Mouse (Mus musculus) urinary bladder, adult 2 months (tissue): ENCODE measurements around the gene Hsd3b7. TPM values are rescaled to one million over a fixed set of nuclear protein-coding genes. Genes with fewer than 3 reads are reported as not detected.
"Not testable (repeated sequence)": the region's sequence is repeated elsewhere in the genome, so short reads cannot be mapped to it uniquely, and the experiment has no call there.

Source experiments
- DNase-seq: peaks from one replicate; pipeline ENCODE4 v3.0.0; 2022; ENCODE audit warnings: low spot score
- polyA plus RNA-seq: library from polyadenylated mRNA; depleted of rRNA; stranded (reverse); fragments of >200 nt; gene quantifications from 2 replicates; pipeline ENCODE4 v1.2.3, GENCODE M21; 2012; rRNA removed

Hsd3b7 gene
- polyA plus RNA-seq: 65.7 and 77.6 TPM in 2 replicates

DNA sequence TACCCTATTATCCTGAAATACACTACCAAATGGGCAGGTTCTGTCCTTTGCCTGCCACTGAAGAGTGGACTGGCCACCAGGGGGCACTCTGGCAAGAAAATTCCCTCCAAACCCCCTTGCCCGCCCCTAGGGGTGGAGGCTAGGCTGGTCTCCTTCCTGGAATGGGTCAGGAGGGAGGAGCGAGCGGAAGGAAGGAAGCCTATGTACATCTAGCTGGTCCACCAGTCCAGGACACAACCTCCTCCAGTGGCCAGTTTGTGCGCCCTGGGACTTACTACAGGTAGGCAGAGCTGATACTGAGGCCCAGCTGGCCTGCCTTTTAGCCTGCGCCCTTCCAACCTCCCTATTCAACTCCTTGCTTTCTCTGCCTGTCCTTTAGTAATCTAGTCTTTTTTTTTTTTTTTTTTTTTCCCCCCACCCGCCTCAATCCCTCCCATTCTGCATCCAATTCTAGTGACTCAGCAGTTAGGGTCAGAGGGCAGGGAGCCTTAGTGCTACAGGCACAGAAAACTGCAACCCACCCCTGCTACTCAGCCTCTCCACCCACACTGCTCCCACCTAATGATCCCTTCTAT lies at the start of gene Hsd3b7:
Gene Hsd3b7, plus strand, starts transcription at position 170 of the 575 bp plus-strand sequence.
- peak; percentile 91 for DNase-seq

DNA sequence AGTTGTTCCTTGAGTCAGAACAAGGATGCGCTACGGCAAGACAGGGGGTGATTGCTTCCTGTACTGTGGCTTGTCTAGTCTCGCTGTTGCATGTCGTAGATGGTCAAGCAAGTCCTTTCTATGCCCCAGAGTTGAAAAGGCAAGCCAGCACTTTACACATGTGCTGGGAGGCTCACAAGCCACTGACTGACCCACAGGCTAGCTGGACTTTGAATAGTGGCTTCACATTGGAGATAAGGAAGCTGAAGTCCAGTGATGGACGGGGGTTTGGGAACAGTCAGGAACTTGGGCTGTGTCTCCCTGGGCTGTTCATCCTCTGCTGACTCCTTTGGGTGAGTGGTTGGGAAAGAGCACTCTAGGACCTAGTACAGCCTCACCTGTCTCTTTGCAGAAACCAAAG lies 48.8 kb upstream of the Hsd3b7 start:
- no peak for DNase-seq

DNA sequence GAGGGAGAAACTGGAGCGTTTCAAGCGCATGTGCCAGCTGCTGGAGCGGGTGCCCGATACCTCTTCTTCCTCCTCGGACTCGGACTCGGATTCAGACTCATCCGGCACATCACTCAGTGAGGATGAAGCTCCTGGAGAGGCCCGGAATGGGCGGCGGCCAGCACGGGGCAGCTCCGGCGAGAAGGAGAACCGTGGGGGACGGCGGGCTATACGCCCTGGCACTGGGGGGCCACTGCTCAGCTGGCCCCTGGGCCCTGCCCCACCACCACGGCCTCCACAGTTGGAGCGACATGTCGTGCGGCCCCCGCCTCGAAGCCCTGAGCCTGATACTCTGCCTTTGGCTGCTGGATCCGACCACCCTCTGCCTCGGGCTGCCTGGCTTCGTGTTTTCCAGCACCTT lies 48.3 kb upstream of the Hsd3b7 start:
- DNase-seq: no peak

DNA sequence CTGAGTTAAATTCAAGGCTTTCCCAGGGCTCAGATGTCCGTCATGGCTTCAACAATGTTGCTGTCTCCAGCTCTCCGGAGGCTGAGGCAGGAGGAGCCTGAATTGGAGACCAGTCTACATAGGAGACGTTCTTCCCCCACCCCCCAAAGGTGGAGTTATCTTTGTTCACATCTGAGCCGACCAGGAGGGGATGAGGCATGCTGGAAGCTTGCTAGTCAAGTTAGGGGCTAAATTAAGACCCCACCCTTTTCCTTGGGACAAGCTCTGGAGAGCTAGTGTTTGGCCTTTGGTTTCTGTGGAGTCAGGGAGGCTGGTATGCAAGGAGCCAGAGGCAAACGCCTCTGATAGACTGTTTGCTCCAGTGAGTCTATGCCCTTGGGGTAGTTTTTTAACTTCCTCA lies 47.2 kb upstream of the Hsd3b7 start:
- DNase-seq: no peak

DNA sequence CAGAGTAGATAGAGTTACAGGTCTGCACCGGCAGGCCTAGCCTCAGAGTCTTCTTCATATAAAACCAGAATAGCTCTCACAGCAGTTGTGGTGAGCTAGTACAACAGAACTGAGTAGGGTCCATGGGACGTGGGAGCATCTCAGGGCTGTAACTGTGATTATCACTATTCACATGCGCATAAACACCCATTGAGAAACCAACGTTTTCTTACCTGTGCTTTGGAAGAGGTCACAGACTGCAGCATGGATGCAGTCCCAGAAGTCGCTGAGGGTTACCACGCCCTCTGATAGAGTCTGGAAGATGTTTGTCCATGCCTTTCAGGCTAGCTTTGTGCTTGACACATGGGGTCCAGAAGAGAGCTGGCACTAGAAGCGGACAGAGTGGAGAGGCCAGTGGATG lies 46.7 kb upstream of the Hsd3b7 start:
- no peak for DNase-seq

DNA sequence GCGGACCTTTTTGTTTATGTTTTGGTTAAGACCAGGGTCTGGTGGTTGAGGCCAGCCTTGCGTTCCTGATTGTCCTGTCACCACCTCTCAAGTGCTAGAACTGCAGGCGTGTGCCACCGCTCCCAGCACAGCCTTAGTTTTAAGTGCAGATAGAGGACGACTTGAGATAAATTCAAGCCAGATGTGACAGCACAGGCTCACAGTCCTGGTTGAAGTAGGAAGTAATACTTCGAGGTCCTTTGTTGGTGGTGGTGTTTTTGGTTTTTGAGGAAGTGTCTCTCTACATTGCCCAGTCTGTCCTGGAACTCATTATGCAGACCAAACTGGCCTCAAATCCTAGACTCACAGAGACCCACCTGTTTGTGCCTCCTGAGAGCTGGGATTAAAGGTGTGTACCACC lies 40.7 kb upstream of the Hsd3b7 start:
- DNase-seq: no peak

DNA sequence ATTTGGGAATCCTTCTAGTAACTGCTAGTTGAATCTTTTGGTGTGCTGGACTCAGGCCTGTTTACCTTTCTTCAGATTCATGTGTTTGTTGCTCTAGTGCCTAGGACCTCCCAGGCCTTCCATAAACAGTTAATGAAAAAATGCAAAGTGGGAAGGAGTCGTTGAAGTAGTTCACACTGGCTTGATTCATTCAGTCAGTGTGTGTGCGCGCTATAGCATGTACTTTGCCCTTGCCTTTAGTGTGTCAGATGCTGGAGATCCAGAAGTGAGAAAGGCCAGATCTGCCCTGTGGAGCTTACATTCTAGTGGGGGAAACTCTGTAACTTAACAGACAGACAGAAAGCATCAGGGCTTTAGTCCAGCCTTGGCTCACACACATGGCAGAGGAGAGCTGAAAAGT lies 39.9 kb upstream of the Hsd3b7 start:
- DNase-seq: no peak

DNA sequence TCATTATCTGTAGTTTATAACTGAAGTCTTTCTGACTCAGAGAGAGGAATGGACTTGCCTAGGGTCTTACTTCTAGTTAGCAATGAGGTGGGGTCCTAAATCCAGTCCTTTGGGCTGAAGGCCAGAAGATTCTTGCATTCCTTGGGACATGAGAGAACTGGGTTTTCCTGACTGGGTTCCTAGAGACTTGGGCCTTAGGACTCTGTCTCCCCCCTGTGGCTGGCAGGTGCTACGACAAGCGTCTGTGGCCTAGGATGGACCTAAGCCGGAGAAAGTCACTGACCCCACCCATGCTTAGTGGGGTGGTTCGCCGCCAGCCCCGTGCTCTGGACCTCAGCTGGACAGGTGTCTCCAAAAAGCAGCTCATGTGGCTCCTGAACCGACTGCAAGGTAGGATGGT lies 39.4 kb upstream of the Hsd3b7 start:
- DNase-seq: peak; percentile 45

DNA sequence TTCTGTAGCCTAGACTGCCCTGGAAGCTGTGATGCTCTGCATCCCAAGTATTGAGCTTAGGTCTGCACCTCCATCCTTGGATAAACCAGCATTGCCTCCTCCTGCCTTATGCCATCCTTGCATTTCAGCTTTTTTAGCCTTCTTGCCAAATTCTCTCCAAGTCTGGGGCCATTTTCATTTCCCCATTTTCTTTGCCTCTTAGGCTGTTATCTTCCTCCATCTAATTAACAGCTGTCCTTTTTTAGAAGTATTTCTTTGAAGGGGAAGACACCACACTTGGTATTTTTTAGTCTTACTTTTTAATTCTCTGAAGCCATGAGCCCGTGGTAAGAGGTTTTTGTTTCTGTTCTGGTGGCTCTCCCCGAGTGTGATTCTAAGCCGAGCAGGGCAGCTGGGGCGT lies 36.8 kb upstream of the Hsd3b7 start:
- DNase-seq: no peak

DNA sequence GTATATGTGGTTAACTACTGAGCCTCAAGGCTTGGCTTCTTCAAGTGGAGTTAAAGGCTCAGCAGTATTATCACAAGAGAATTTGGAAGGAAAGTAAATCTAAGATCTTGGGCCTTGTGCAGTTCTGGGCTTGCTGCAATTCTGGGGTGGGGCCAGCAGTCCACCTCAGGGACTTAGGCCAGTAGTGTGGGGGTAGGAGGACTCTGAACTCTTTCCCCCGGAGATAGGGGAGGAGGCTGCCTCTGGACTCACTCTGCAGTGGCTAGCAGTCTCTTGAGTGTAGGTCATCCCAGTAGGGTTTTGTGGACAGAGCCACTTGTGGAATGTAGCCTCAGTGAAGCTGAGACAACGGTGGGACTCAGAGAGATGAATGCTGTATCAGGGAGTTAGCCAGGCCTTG lies 34.6 kb upstream of the Hsd3b7 start:
- DNase-seq: no peak

DNA sequence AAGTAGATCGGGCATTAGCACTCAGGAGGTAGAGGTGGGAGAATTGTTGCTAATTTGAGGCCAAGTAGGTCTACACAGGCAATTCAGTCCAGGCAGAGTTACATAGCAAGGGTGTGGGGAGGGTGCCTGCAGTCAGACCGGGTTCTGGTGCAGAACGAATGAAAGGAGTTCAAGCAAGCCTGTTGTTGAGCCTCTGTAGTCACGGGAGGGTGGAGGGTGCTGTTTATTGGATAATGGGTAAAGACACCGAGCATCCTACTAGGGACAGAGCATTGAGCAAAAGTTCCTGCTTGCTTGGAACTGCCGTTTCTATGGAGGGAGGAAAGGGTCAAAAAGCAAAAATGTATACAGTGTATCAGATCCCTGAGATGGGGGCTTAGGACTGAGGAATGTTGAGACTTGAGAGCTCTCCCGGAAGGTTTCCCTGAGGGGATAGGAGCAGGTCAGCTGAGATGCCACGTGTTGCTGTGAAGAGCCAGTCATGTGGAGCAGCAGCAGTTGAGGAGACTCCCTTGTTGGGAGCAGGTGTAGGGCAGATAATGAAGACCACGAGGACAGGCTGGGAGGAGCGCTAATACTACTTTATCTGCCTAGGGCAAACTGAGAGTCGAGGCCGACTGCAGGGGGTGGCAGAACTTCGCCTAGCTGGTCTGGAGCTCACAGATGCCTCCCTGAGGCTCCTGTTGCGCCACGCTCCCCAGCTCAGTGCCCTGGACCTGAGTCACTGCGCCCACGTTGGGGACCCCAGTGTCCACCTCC lies 33.4 kb upstream of the Hsd3b7 start:
- DNase-seq: no peak

DNA sequence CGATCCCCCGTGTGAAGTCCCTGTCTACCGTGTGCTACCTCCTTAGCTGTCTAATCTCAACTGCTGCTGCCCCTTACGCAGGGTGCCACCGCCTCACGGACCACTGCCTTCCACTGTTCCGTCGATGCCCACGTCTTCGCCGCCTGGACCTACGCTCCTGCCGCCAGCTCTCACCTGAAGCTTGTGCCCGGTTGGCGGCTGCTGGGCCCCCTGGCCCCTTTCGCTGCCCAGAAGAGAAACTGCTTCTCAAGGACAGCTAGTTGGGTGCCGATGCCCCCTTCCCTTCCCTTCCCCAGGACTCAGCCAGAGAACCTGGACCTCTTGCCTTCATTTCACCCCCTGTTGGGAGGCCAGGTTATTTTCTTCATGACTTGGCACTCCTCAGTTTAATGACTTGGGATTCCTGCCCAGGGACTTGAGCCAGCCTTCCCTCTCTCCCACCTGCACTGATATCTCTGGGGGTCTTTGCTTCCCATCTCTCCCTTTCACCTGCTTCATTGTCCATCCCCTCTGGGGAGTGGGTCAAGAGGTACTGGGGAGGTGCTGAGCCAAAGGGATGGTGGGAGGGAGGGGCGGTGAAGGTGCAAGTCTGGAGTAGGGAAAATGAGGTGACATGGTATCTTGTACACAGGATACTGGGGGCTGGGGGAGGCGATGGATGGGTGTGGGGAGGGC lies 32.6 kb upstream of the Hsd3b7 start:
- no peak for DNase-seq

DNA sequence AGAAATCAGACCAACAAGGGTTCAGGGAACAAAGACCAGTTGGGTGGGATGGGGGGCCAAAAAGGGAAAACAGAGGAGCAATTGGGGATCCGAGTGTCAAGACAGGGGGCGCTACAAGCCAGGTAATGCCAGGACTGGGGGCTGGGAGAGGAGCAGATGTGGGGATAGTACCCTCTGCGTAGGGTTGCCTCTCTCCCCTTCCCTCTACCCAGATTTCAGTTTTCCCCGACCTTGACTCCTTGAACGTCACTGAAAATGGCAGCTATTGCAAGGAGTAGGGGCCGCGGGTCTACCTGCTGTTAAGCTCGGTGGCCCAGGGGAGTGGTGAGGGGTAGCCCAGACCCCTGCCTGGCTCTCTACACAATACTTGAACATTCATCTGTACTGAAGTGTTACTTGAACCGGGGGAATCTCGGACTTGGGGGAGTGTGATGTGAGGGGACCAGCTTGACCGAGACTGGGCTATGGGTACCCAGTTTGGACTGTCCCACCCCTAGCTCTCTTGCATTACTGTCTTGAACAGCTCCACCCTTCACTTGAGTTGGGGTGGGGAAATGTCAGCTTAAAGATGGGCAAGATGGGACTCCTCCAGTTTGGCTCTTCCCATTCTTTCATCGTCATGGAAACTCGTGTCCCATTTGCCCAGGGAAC lies 31.9 kb upstream of the Hsd3b7 start:
- DNase-seq: peak; percentile 71

DNA sequence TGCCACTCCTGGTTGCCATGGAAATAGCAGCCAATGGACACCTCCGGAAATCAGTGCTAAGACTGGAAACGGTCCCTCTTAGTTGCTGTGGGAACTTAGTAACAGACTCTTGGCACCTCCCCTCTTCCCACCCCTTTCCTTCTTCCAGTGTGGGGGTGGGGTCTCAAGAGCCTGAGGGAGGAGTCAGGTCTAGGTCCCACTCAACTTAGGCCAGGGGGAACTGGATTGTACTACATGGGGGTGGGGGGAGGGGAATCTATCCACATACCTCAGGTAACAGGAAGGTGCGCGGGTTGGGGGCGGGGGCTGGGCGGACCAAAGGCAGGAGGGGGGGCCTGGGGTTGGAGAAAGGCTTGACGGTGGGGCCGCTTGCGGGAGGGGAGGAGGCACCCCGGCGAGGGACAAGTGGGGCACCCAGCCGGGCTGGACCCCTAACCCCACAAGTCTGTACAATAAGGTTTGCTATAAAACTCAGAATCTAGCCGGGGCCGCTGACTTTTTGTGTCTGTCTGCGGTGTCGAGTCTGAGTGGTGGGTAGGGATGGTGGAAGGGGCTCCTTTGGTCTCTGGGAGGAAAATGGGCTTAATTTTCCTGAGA lies 31.3 kb upstream of the Hsd3b7 start:
- DNase-seq: peak; percentile 43

DNA sequence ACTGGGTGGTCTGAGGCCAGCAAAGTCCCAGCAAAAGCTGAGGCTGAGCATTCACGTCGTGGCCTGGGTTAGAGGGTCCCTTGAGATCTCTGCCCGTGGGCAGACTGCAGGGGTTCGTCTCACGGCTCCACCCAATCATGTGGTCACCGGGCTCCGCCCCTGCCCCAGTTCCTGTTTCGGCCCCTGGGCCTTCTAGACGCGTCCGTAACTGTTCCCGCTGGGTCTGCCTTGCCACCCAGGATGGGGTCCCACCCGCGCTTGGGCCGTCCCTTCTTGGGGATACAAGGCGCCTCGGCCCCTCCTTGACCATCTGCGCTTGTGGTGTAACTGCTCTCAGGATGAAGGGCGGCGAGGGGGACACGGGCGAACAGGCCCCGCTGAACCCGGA lies 30.8 kb upstream of the Hsd3b7 start, which contains the start of gene Orai3:
Gene Orai3, plus strand, starts transcription at position 165 of the 388 bp plus-strand sequence.
- peak; percentile 83 for DNase-seq

DNA sequence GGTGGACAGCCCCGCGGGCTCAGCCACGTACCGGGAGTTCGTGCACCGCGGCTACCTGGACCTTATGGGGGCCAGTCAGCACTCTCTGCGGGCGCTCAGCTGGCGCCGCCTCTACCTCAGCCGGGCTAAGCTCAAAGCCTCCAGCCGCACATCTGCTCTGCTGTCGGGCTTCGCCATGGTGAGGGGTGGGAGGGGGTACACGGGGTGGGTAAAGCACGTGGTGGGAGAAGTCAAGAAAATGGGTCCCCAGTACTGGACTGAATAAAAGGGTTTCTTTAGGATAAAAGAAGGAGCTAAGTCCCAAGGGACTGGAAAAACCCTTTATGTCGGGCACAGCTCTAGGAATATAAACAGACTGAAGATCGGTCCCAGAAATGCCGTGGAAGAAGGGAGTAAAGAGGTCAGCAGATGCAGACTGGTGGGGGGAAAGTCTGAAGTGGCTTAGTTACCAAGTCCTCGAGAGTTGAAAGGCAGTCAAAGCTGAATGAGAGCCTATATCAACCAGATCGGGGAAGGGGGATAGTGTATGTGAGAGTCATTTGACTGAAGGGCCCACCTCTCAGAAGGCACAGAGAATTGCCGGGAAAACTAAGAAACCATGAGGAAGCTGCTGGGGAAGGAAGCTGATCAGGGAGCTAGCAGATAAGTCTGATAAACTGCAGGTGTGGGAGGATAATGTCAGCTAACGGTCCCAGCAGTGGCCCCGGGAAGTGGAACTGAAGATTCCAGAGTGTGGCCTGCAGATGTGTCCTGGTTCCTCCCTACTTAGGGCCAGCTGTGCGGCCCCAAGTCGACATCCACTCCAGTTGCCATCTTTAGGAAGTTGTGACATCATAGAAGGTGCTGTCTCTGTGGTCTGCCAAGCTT lies 30.1 kb upstream of the Hsd3b7 start:
- DNase-seq: no peak

DNA sequence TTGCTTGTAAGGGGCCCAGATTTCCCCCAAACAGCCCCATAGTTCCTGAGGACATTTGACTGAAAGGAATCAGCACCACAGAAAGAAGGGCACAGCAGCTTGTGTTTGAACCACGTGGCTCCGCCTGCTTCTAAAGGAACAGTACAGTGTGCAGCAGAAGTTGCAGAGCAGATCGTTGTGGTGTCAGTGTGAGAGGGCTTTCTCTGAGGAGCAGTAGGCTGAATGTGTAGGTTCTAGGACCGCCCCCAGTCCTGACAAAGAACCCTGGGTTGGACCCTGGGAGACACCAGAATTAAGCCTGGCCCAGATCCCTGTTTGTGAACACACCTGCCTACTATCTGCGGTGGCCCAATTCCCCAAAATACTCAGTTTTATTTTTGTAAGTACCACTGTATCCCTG lies 29.1 kb upstream of the Hsd3b7 start:
- DNase-seq: no peak

DNA sequence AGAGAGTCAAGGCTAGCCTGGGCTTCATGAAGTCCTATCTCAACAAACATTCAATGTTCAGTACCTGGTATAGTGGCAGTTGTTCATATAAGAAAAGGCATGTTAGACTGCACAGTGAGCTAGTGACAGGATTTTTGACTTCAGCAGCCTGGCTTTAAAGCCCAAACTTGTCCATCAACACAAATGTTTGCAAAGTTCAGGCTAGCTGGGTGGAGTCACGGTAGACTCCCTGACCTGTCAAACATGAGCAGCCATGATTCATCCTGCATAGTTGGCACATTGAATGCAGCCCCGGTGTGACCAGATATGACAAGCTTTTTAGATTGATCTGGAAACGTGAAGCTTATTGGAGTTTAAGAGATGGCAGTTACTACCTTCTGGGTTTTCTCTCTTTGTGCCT lies 28.3 kb upstream of the Hsd3b7 start:
- no peak for DNase-seq

DNA sequence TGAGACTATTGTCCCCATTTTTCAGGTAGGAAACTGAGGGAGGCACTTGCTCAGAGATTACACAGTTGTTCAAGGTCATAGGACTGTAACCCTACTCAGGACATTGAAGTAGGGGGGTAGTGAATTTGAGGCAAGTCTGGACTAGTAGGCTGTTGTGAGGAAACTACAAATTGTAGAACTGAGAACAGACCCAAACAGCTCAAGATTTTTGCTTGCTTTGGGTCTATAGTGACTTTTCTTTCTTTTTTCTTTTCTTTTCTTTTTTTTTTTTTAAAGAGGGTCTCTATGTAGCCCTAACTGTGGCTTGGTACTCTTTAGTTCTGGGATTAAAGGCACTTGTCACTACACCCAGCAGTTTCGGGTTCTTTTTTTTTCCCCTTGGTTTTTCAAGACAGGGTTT lies 27.8 kb upstream of the Hsd3b7 start:
- no peak for DNase-seq

DNA sequence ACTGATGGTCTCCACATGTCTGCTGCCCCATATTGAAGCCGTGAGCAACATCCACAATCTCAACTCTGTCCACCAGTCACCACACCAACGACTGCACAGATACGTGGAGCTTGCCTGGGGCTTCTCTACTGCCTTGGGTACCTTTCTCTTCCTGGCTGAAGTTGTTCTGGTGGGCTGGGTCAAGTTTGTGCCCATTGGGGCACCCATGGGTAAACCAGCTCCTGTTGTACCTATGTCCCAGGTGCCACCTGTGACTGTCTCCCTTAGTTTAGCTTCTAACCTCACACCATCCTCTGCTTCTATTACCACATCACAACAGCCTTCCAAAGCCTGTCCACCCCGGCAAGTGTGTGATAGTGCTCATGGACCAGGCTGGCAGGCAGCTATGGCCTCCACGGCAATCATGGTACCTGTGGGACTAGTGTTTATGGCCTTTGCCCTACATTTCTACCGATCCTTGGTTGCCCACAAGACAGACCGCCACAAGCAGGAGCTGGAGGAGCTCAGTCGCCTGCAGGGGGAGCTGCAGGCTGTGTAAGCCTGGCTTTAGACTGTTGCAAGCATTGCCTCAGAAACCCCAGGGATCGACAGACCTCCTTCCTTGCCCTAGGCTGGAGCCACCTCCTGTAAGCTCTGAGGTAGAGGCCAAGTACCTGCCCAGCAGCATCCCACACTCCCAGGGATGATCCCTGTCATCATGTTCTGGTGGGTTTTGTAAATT lies 26.6 kb upstream of the Hsd3b7 start:
- DNase-seq: no peak

DNA sequence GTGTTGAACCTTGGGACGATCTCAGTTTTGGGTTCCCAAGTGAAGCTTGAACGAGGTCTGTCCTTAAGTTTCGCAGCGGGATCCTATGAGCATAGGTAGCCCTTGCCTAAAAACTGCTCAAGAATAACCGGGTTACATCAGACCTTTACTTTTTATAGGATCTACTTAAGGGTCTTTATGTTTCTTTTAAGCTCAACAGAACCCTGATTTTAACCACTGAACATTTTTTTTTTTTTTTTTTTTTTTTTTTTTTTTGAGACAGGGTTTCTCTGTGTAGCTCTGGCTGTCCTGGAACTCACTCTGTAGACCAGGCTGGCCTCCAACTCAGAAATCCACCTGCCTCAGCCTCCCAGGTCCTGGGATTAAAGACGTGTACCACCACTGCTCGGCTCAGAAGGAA lies 24.6 kb upstream of the Hsd3b7 start:
- not testable (repeated sequence) for DNase-seq
